Mouse (Mus musculus) ES-Bruce4 (cell line): ENCODE results near the gene Eya2.

ENCODE experiments used
- CTCF ChIP-seq: IDR thresholded peaks from one replicate; pipeline ENCODE4 v1.8.1; 2011; ENCODE audit warnings: low read depth, low read length
- EP300 ChIP-seq: IDR thresholded peaks from 2 replicates; pipeline ENCODE4 v1.6.1; 2011; ENCODE audit warnings: low read depth, low read length; ENCODE audit not compliant: insufficient read depth
- POLR2A ChIP-seq: IDR thresholded peaks from one replicate; pipeline ENCODE4 v1.8.1; 2011; ENCODE audit warnings: low read length; ENCODE audit not compliant: insufficient read depth

GRCm38 (mm10) chr2:165627974-165628373 is 33.1 kb downstream of the Eya2 start:
- TF ChIP-seq CTCF (no peak), EP300 (no peak), POLR2A (no peak)
